Mouse (Mus musculus) kidney, postnatal 25 days (tissue): ENCODE results near the gene Fmnl1.

Source experiments
- DNase-seq, 2 experiments: peaks; one replicate each; pipeline ENCODE4 v3.0.0; 2021; ENCODE audit warnings: mixed read lengths in 2 of 2

Gene Fmnl1

DNA sequence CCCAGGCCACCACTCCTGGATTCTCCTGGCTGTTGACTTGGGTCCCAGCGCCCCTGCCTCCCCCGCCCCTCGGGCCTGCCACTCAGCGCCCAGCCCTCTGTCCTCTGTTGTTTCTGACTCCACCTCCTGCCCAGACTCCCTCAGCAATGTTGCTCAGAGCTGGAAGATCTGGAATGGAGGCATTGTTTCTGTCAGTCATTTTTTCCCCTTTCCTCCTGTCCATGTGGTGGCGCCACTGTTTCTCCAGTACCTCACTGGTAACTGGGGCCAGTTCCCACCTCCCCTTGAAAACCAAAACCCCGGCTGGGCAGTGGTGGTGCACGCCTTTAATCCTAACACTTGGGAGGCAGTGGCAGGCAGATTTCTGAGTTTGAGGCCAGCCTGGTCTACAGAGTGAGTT is 9.5 kb upstream of the Fmnl1 start:
- DNase-seq: peak in 1 of 2 experiments; percentile 43

DNA sequence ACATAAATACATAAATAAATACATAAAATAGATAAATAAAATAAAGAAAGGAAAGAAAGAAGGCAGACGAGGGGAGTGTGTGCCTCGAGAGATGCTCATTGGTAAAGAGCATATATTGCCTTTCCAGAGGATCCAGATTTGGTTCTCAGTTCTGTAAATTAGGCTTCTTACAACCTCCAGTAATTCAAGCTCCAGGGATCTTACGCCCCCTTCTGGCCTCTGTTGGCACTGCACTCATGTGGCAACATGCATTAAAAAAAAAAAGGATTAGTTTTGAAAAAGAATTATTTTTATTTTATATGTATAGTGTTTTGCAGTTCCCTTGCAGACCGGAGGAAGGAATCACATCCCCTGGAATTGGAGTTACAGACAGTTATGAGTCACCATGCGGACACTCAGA is 8.8 kb upstream of the Fmnl1 start:
- DNase-seq: peak in 1 of 2 experiments; percentile 52

DNA sequence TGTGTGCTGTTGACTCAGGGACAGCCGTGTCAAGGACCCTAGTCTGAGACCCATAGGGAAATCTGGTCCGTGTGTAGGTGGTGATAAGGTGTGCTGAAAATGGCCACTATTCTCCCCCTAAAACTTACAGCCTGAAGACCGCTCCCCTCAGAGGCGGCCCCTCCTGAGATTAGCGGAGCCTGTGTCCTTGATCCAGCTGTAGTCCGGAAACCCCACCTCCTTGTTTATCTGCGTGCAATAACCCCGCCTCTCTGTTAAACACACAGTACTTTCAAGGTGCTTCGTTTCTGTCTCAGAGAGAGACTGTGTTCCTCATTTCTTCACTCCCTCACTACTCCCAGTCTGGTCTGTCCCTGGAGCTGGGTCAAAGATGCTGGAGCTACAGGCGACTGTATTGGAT is 6.5 kb upstream of the Fmnl1 start:
- DNase-seq: peak in 1 of 2 experiments; percentile 36

DNA sequence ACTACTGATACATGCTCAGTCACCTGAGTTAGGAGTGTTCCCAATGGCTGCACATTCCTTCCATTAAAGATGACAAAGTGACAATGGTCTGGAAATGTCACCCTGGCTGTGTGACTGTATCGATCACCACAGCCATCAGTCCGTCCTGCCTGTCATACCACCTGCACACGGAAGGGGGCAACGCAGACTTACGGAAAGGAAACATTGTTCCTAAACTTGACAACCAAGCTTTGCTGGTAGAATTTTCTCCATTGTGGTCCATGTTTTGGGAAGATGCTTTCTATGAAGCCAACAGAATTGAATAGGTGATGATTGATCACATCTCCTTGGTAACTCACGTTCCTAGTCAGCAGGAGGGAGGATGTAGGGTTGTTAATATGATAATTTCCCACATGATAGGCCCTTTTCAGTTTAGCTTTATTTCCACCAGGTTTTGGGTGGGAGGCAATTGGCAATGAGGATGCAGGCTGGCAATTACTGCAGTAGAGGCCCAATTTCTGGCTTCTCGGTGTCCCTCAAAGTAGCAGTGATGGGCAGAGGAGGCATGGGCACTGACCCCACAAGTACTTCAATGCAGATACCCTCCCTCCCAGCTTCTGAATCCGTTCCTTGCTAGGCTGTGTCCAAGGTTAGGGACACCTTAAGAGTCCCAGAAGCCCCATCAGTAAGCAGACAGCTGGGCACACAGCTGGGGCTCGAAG is 2.1 kb upstream of the Fmnl1 start:
- DNase-seq: peak; percentile 70 to 83

- peak in 1 of 2 experiments; percentile 28 for DNase-seq
Observed at GRCm38 (mm10) chr11:103169664-103170063, 1.2 kb upstream of the Fmnl1 start.

- no peak for DNase-seq
Observed at GRCm38 (mm10) chr11:103170111-103170493, 805 bp upstream of the Fmnl1 start.

DNA sequence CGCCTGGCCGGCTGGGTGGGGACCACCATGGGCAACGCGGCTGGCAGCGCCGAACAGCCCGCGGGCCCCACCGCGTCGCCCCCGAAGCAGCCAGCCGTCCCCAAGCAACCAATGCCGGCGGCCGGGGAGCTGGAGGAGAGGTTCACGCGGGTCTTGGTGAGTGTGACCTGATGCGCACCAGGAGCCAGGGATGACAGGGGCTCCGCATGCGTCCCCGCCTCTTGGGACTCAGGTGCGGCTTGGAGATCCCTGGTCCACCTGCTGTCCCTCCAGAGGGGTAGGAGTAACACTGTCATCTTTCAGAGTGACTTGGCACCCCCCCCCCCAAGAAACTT is 346 bp downstream of the Fmnl1 start:
- peak; percentile 20 to 45 for DNase-seq

- DNase-seq: peak; percentile 59 to 89
Observed at GRCm38 (mm10) chr11:103171703-103172391, 940 bp downstream of the Fmnl1 start.

DNA sequence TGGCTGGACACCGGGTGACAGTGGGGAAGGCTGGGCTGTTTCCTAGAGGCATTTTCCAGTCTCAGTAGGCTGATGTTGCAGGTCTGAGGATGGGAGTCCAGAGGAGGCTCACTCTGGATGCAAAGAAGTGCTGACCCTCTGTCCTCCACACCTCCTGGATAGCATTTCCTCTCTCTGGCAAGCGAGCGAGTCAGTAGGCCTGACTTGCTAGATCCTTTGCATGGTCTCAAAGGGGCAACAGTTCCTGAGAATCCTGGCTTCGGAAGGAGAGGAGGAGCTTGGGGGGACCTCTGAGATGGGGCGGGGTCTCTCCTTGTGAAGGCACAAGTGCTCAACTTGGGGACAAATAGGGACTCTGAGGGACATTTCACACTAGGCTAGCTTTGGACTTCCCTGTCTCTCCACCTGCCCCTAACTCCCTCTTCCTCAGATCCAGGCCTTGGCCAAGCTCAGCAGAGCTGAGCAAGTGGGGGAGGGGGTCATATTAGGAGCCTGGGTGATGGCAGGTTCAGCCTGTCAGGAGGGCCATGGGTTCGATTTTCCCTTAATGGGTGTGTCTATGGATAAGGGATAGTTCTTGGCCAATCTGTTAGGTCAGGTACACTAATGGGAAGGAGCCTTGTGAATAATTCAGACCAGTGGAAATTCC is 1.6 kb downstream of the Fmnl1 start:
- DNase-seq: peak in 1 of 2 experiments; percentile 43

GRCm38 (mm10) chr11:103173041-103173770 is 2.3 kb downstream of the Fmnl1 start:
- peak in 1 of 2 experiments; percentile 44 for DNase-seq

DNA sequence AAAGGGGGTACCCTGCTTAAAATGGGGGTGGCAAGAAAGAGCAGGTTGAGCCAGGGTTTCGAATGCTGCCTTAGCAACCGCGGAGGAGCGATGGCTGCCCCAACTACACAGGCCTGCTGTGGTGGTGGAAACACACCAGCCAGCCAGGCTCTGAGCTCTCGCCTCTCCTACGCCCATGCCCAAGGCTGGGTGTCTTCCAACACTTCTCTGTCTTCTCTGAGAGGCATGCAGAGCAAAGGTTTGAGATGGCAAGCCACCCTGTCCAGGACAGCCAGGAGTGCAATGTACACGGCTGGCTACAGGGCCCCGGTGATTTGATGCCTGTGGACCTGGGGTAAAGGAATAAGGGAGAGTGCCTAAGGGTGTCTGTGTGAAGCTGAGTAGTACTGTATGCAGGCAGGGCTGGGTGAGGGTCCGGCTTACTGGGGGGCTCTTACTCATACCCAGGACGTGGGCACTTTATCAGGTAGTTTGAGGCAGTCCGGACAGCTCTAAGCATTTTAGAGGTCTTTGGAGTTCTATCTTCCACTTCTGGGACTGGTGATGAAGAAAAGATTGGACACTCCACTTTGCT is 3.0 kb downstream of the Fmnl1 start:
- DNase-seq: peak; percentile 46 to 78

DNA sequence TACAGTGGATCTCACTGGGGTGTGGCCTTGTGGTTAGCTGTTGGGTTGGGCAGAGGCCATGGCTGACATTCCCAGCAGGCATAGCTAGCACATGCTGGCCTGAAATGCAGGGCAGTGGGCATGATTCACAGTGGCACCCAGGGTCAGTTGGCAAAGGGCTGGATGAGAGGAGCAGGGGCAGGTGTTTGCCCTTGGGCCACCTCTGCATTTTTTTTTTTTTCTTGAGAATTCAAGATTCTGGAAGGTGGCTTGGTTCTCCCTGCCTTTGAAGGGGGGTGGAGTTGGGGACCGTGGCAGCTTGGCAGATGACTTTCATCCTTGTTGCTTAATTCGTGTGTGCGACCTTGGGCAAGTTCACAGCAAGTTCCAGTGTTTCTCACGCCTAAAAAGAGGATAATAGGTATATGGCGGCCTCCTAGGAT is 3.5 kb downstream of the Fmnl1 start:
- peak; percentile 47 to 90 for DNase-seq

- DNase-seq: peak; percentile 36 to 77
Observed at GRCm38 (mm10) chr11:103174891-103175391, 4.0 kb downstream of the Fmnl1 start.

DNA sequence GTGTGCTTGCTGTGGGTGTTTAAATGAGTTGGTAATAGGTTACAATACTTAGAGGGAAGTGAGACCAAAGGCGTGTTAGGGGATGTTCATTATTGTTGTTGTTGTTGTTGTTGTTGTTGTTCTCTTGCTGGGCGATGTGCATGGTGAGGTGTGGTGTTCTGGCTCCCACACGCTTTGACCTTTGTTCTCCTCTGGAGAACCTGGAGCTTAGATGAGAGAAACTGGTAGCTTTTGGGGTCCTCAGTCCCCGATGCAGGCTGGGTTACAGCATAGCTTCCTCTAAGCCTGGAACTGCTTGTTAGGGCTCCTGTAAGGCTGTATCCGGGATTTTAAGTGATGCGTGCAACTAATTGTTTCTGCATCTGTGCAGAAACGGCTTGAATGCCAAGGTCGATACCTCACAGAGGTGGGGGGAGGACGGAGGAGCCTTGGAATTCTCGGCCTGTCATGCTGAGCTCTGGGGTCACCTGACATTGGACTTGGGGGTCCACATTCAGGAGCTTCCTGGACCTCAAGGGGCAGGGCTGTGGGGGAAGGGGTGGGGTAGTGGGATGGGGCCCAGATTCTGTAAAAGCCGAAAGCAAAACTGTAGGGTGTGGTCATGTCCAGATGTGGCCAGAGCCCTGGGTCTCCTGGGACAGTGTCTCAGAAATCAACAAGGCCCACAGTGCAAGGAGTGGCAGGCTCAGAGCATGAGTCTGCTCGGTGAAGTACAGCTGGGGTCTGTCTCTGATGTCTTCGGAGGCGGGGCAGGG is 5.0 kb downstream of the Fmnl1 start:
- DNase-seq: peak in 1 of 2 experiments; percentile 43

GRCm38 (mm10) chr11:103176510-103176909 is 5.6 kb downstream of the Fmnl1 start:
- no peak for DNase-seq

- peak in 1 of 2 experiments; percentile 39 for DNase-seq
Observed at GRCm38 (mm10) chr11:103177216-103177615, 6.3 kb downstream of the Fmnl1 start.

- peak in 1 of 2 experiments; percentile 37 for DNase-seq
Observed at GRCm38 (mm10) chr11:103177815-103178485, 7.0 kb downstream of the Fmnl1 start.

GRCm38 (mm10) chr11:103178748-103179147 is 7.8 kb downstream of the Fmnl1 start:
- DNase-seq: no peak

GRCm38 (mm10) chr11:103180426-103180825 is 9.5 kb downstream of the Fmnl1 start:
- DNase-seq: peak; percentile 54 to 89

DNA sequence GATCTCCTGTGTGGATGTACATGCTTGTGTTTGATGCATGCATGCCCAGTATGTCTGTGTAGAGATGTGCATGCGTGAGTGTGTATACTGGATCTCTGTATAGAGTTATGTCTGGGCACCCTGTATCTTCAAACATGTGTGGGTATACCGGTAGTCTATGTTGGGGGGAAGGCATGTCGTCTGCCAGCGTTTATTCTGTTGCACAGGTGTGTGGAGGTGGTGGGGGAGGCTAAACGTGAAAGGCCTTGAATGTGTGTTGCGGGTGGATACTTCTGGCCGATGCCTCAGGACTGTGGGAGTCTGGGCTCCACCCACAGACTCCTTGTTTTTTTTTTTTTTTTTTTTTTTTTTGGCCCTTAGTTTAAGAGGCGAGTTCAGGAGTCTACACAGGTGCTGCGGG is 10.4 kb downstream of the Fmnl1 start:
- peak in 1 of 2 experiments; percentile 44 for DNase-seq

- DNase-seq: peak; percentile 85 to 96
Observed at GRCm38 (mm10) chr11:103181911-103182310, 11.0 kb downstream of the Fmnl1 start.
